Mouse (Mus musculus): ENCODE data around the gene Csmd2.

- no peak for TF ChIP-seq POLR2A (IDR thresholded peaks at IDR 0.05; ENCODE audit: borderline replicate concordance, insufficient read depth, low read length)
- no peak for TF ChIP-seq CTCF (IDR thresholded peaks at IDR 0.05; ENCODE audit: borderline replicate concordance, insufficient read depth, low read depth, low read length)
Measured at GRCm38 (mm10) chr4:128135014-128135622, 147.5 kb downstream of the Csmd2 start.
